Mouse (Mus musculus) forebrain, embryonic 11.5 days (tissue): ENCODE measurements around the gene Xrra1. TPM values are rescaled to one million over a fixed set of nuclear protein-coding genes. Genes with fewer than 3 reads are reported as not detected.

ENCODE experiments used
- ATAC-seq: fragments of 200-750 bp; cut with Nextera tagmentation; replicated peaks from 2 replicates; pipeline ENCODE4 v1.8.0; 2017; ENCODE audit warnings: moderate TSS enrichment; ENCODE audit not compliant: low FRiP score
- DNase-seq: peaks from one replicate; pipeline ENCODE4 v3.0.0-alpha.2; 2017; ENCODE audit warnings: low spot score
- H3K27ac ChIP-seq: fragments of 300-500 bp; sonication (generic); 2 replicates; pipeline ENCODE4 v1.5.1; 2014; ENCODE audit warnings: low read depth, low read length
- H3K27me3 ChIP-seq: fragments of 300-500 bp; sonication (generic); 2 replicates; pipeline ENCODE4 v1.6.1; 2014; ENCODE audit warnings: mild to moderate bottlenecking, low read length, mixed read lengths; ENCODE audit not compliant: control insufficient read depth, insufficient read depth
- H3K36me3 ChIP-seq: fragments of 300-500 bp; sonication (generic); 2 replicates; pipeline ENCODE4 v1.6.1; 2014; ENCODE audit warnings: mild to moderate bottlenecking, low read length, moderate library complexity, mixed read lengths; ENCODE audit not compliant: control insufficient read depth, insufficient read depth
- H3K4me1 ChIP-seq: fragments of 300-500 bp; sonication (generic); replicated peaks from 2 replicates; pipeline ENCODE4 v1.6.1; 2014; ENCODE audit warnings: low read length, mixed read lengths; ENCODE audit not compliant: control insufficient read depth, insufficient read depth
- H3K4me2 ChIP-seq: fragments of 300-500 bp; sonication (generic); 2 replicates; pipeline ENCODE4 v1.6.1; 2014; ENCODE audit warnings: low read depth, mild to moderate bottlenecking, low read length, moderate library complexity, mixed read lengths; ENCODE audit not compliant: severe bottlenecking
- H3K4me3 ChIP-seq: fragments of 300-500 bp; sonication (generic); 2 replicates; pipeline ENCODE4 v1.5.1; 2014; ENCODE audit warnings: low read depth, low read length
- H3K9ac ChIP-seq: fragments of 300-500 bp; sonication (generic); 2 replicates; pipeline ENCODE4 v1.6.1; 2014; ENCODE audit warnings: low read length
- H3K9me3 ChIP-seq: fragments of 300-500 bp; sonication (generic); 2 replicates; pipeline ENCODE4 v1.6.1; 2016; ENCODE audit warnings: low read length, mixed read lengths; ENCODE audit not compliant: control insufficient read depth
- WGBS: fragments of 180-500 bp; shearing (Covaris S2); extraction: QIAGEN DNeasy Blood & Tissue Kit; methylation state at CpG from one replicate; pipeline ENCODE4 v1.1.7; 2014; 5-methylcytosine and 5-hydroxymethylcytosine counted together
- polyA plus RNA-seq: library from polyadenylated mRNA; unstranded; fragments of >200 nt; fragmentation: Nextera tagmentation; extraction: Ambion mirVana; gene quantifications from 2 replicates; pipeline ENCODE4 v1.2.1, GENCODE M21; 2014

The Xrra1 gene
- polyA plus RNA-seq, 1 experiment from 2014 or later = 0.56 TPM

GRCm38 (mm10) chr7:99915511-99915910 lies 56.6 kb downstream of the Xrra1 start:
- DNase-seq = no peak
- peaks cover 6% of the 10 kb centered on the region for H3K27me3 ChIP-seq
- WGBS = 88% methylated on average over 2 of the region's 2 CpGs

GRCm38 (mm10) chr7:99916741-99917319 lies 57.9 kb downstream of the Xrra1 start:
- H3K4me1 ChIP-seq = peaks cover 9% of the 10 kb centered on the region
- peak overlapping the region; percentile 31 for H3K4me3 ChIP-seq
- H3K36me3 ChIP-seq = no peaks in the 10 kb centered on the region
- H3K27me3 ChIP-seq = peaks cover 6% of the 10 kb centered on the region
- ATAC-seq (peak; percentile 47; the same call in 1 of the 2 replicates), DNase-seq (peak; percentile 77)
- no peaks in the 10 kb centered on the region for H3K9me3 ChIP-seq
- H3K9ac ChIP-seq = peak overlapping the region; percentile 57
- H3K4me2 ChIP-seq = peak overlapping the region; percentile 79
- H3K27ac ChIP-seq = no peak overlapping the region
- WGBS = 5% methylated on average over 22 of the region's 22 CpGs

More at GRCm38 (mm10) chr7:99915511-99915910, 56.6 kb downstream of the Xrra1 start:
- H3K27ac ChIP-seq = no peak overlapping the region
- H3K4me2 ChIP-seq = no peak overlapping the region
- peaks cover 9% of the 10 kb centered on the region for H3K4me1 ChIP-seq
- no peak overlapping the region for H3K4me3 ChIP-seq
- no peak for ATAC-seq
- no peaks in the 10 kb centered on the region for H3K9me3 ChIP-seq
- H3K36me3 ChIP-seq = no peaks in the 10 kb centered on the region
- no peak overlapping the region for H3K9ac ChIP-seq

- WGBS = 1% methylated on average over 36 of the region's 36 CpGs
- Histone ChIP-seq H3K36me3 (no peaks in the 10 kb centered on the region), H3K9ac (peak overlapping the region; percentile 57), H3K27ac (no peak overlapping the region), H3K27me3 (peaks cover 6% of the 10 kb centered on the region), H3K9me3 (no peaks in the 10 kb centered on the region), H3K4me2 (peak overlapping the region; percentile 79), H3K4me3 (peak overlapping the region; percentile 31), H3K4me1 (peaks cover 9% of the 10 kb centered on the region)
- DNase-seq (peak; percentile 66), ATAC-seq (peak; percentile 68)
Measured at GRCm38 (mm10) chr7:99917320-99917844, 58.5 kb downstream of the Xrra1 start.

GRCm38 (mm10) chr7:99919164-99919563 lies 60.2 kb downstream of the Xrra1 start:
- 90% methylated on average over 2 of the region's 2 CpGs for WGBS
- Histone ChIP-seq H3K4me3 (no peak overlapping the region), H3K9me3 (no peaks in the 10 kb centered on the region), H3K27ac (no peak overlapping the region), H3K36me3 (peaks cover under 1% of the 10 kb centered on the region; the same call in 1 of the 2 replicates), H3K4me1 (peaks cover 9% of the 10 kb centered on the region), H3K27me3 (peaks cover 6% of the 10 kb centered on the region), H3K9ac (no peak overlapping the region), H3K4me2 (no peak overlapping the region)
- ATAC-seq (no peak), DNase-seq (no peak)

- Histone ChIP-seq H3K27ac (no peak overlapping the region), H3K36me3 (peaks cover 3% of the 10 kb centered on the region; the same call in 1 of the 2 replicates), H3K4me1 (peaks cover 9% of the 10 kb centered on the region), H3K9me3 (no peaks in the 10 kb centered on the region), H3K9ac (no peak overlapping the region), H3K27me3 (peaks cover 6% of the 10 kb centered on the region), H3K4me2 (no peak overlapping the region), H3K4me3 (no peak overlapping the region)
- DNase-seq (no peak), ATAC-seq (no peak)
- 91% methylated on average over 6 of the region's 6 CpGs for WGBS
Measured at GRCm38 (mm10) chr7:99919971-99920370, 61.1 kb downstream of the Xrra1 start.

GRCm38 (mm10) chr7:99920416-99920815 lies 61.5 kb downstream of the Xrra1 start:
- ATAC-seq (no peak), DNase-seq (no peak)
- H3K27me3 ChIP-seq = peaks cover 6% of the 10 kb centered on the region
- peaks cover 9% of the 10 kb centered on the region for H3K4me1 ChIP-seq
- H3K36me3 ChIP-seq = peaks cover 3% of the 10 kb centered on the region; the same call in 1 of the 2 replicates
- no peak overlapping the region for H3K9ac ChIP-seq
- 83% methylated on average over 2 of the region's 2 CpGs for WGBS
- no peaks in the 10 kb centered on the region for H3K9me3 ChIP-seq
- H3K4me3 ChIP-seq = no peak overlapping the region
- no peak overlapping the region for H3K27ac ChIP-seq
- H3K4me2 ChIP-seq = no peak overlapping the region

- H3K36me3 ChIP-seq = peaks cover 7% of the 10 kb centered on the region; the same call in 1 of the 2 replicates
- H3K4me2 ChIP-seq = no peak overlapping the region
Measured at GRCm38 (mm10) chr7:99926916-99927714, 68.2 kb downstream of the Xrra1 start.

GRCm38 (mm10) chr7:99935758-99936157 lies 76.8 kb downstream of the Xrra1 start:
- WGBS = 100% methylated on average over 1 of the region's 1 CpGs
- no peak overlapping the region for H3K4me3 ChIP-seq
- H3K36me3 ChIP-seq = no peaks in the 10 kb centered on the region; the same call in 1 of the 2 replicates
- H3K4me2 ChIP-seq = no peak overlapping the region
- H3K27me3 ChIP-seq = no peaks in the 10 kb centered on the region
- H3K9me3 ChIP-seq = no peaks in the 10 kb centered on the region
- H3K4me1 ChIP-seq = no peaks in the 10 kb centered on the region
- no peak overlapping the region for H3K27ac ChIP-seq
- H3K9ac ChIP-seq = no peak overlapping the region
- no peak for DNase-seq
- ATAC-seq = no peak

More at GRCm38 (mm10) chr7:99926916-99927714, 68.2 kb downstream of the Xrra1 start:
- Histone ChIP-seq H3K4me1 (no peaks in the 10 kb centered on the region), H3K27me3 (no peaks in the 10 kb centered on the region), H3K9ac (no peak overlapping the region), H3K27ac (no peak overlapping the region), H3K4me3 (no peak overlapping the region), H3K9me3 (no peaks in the 10 kb centered on the region)
- no peak for ATAC-seq
- 76% methylated on average over 10 of the region's 10 CpGs for whole genome bisulfite sequencing
- peak; percentile 70 for DNase-seq
